Mouse (Mus musculus) heart, adult 18-20 months (tissue): ENCODE results near the gene Ankrd28. TPM values are rescaled to one million over a fixed set of nuclear protein-coding genes. Genes with fewer than 3 reads are reported as not detected.

Experiments used
- DNase-seq, 2 experiments: peaks; one replicate each; pipeline ENCODE4 v3.0.0; 2021 to 2022; ENCODE audit warnings: mixed read lengths in 1 of 2
- total RNA-seq, 2 experiments: library from RNA; stranded (reverse); gene quantifications; 2 replicates each; pipeline ENCODE4 v1.2.3; 2021

The Ankrd28 gene
- total RNA-seq, 2 experiments from 2014 or later, result 26.1 to 32.4 TPM

DNA sequence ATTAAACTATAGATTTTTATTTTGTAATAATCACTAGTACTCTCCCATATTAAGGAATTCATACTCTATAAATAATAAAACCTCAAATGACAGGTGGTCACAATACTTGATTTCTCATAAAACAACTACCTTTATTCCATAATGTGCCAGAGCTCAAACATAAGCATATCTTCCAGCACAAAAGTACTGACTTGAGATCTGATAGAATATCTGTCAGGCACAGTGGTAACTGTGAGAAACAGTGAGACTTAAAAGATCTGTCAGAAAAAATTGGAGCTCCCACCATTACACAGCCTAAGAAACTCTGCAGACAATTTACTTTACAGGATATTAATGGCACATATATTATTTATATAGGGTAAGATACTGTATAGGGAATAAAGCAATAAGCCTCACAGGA lies 114.8 kb downstream of the Ankrd28 start:
- DNase-seq, result no peak

- no peak for DNase-seq
Observed at GRCm38 (mm10) chr14:31709343-31709742, 121.1 kb downstream of the Ankrd28 start.

GRCm38 (mm10) chr14:31700376-31700775 lies 130.1 kb downstream of the Ankrd28 start:
- no peak for DNase-seq

DNA sequence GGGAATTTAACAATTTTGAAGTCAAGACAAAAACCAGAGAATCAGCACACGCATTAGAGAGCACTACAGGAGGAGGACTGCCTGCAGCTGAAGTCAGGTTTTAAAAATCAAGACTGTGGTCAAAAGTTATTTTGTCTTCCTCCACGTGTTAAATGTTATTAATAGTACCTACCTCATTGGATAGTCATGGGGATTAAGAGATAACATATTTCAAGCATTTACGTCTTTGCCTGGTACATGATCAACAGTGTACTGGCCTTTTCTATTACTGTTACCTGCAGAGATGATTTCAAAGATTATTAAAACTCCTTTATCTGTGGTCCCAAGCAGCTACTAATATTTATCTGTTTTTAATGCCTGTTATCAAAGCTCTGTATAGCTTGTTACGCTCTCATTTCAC lies 132.7 kb downstream of the Ankrd28 start:
- no peak for DNase-seq

DNA sequence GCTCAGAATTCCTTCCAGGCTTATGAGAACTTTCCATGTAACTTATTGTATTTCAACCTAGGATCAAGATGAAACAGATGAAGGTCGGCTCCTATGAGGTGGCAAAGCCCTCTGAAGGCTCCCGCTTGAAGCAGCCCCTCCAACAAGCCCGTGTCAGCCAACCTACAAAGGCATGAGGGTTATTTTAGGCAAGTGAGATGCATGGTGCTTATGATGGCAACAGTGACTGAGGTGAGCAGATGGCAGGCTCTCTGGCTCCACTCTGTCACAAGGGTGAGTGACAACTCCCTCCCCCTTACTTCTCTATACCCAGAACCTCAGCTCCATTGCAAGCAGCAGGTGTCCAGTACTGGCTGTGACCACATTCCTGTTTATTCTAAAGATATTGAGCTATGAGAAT lies 133.1 kb downstream of the Ankrd28 start:
- DNase-seq, result peak; percentile 19 to 32

- DNase-seq, result no peak
Observed at GRCm38 (mm10) chr14:31696985-31697303, 133.5 kb downstream of the Ankrd28 start.

- no peak for DNase-seq
Observed at GRCm38 (mm10) chr14:31696206-31696984, 134.1 kb downstream of the Ankrd28 start.

DNA sequence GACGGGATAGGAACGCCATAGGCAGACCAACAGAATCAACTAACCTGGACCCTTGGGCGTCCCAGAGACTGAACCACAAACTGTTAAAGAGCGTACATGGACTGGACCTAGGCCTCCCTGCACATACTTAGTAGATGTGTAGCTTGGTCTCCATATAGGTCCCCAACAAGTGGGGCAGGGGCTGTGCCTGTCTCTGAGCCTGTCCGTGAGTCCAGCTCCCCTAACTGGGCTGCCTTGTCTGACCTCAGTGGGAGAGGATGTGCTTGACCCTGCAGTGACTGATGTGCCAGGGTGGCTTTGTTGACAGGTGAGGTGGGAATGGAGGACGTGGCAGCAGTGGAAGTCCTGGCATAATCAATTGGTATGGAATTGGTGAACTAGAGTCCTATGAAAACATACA lies 137.9 kb downstream of the Ankrd28 start:
- no peak for DNase-seq

DNA sequence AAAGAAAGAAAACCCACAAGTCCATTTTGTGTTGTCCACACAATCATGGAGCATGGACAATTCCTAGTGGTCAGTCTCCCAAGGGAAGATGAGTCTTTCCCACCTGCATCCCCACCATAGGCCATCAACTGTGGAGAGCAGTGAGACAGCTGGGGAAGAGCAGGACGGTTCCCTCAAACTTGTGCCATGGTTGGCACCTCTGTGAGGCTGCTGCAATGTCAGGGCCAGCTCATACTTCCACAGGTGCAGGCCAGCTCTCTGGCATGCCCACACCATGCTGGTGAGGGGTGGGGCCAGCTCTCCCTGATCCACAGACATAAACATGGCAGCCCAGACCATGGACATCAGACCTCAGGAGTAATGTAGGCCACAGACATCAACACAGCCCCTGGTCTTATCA lies 144.2 kb downstream of the Ankrd28 start:
- DNase-seq, result no peak

GRCm38 (mm10) chr14:31685680-31686079 lies 144.8 kb downstream of the Ankrd28 start:
- DNase-seq, result no peak

- no peak for DNase-seq
Observed at GRCm38 (mm10) chr14:31684343-31685040, 146.0 kb downstream of the Ankrd28 start.

DNA sequence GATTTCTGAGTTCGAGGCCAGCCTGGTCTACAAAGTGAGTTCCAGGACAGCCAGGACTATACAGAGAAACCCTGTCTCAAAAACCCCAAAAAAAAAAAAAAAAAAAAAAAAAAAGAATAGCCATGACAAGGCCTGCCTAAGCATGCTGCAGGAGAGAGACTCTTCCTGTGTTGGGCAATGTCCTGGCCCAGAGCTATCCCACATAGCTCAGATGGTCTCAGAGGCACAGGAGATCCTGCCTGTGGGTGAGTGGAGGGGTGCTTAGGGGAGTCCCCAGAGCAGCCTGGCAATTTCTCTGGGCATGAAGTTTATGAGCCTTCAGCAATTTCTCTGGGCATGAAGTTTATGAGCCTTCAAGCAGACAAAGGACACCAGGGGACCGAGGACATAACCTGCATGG lies 146.8 kb downstream of the Ankrd28 start:
- no peak for DNase-seq

GRCm38 (mm10) chr14:31681931-31682555 lies 148.4 kb downstream of the Ankrd28 start:
- no peak for DNase-seq

DNA sequence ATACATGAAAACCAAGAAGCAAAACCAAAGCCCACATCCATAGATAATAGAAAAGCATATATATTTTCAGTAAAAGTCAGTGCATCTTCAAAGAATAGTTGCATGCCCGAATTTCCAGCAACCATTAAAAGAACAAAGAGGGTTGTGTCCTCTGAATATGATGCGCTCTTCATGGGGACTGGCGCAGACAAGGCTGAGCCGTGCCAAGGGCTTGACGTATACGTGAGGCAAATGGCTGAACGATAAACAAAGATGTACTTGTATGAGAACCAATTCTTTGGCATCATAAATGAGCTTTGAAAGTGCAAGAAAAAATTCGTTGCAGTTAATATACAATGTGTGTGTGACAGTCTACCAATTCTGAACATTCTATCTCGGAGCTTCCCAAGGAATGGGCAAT lies 149.2 kb downstream of the Ankrd28 start:
- DNase-seq, result no peak

DNA sequence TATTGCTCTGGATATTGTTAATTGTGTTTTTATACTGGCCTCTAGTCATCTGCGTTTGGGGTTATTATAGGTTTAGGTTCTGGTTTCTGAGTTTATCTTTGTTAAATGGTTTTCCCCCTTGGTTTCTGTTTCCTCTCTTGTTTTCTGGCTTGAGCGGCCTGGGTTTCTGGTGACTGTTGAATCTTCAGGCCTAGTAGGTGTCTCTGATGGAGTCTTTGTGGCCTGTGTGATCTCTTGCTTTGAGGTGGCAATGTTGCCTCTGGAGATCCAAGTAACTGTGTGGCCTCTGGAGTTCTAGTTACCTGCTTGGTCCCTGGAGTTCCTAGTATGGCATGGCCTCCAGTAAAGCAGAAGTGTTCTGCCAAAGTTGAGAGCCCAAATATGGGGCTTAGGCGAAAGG lies 149.8 kb downstream of the Ankrd28 start:
- no peak for DNase-seq

GRCm38 (mm10) chr14:31671635-31672320 lies 158.7 kb downstream of the Ankrd28 start:
- DNase-seq, result no peak

DNA sequence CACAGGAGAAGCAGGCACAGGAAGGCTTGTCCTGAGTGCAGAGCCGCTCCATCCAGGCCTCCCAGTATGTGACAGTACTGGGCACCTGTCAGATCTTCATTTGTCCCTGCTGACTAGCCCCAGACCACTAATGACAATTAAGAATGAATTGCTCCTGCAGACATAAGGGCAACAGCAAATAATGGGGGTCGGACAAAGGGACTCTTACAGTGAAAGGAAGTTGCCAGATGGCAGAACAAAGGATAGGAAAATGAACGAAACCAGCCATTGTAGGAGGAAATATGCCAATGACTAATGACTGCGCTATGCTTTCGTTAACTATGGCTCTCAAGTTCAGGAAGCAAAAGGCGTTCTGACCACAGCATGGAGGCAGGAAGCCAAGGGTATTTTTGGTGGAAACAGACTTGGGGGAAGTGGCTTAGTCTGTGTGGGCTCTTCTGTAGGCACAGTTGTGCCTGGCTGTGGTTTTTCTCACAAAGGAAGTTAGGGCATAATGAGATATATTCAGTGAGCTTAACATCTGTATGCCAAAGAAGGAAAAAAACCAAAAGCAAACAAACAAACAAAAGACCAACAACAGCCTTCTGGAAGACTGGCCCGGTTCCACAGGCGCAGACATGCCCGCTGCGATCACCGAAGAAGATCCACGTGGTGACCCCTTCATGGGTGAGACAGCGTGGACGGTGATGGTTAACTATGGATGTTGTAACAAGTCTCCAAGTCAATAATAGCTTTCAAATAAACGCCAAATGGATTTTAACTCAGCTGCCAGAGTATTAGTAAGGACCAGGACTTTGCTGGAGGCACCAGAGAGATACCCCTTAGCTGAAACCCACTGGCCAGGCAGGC lies 160.6 kb downstream of the Ankrd28 start:
- DNase-seq, result peak; percentile 67 to 85

DNA sequence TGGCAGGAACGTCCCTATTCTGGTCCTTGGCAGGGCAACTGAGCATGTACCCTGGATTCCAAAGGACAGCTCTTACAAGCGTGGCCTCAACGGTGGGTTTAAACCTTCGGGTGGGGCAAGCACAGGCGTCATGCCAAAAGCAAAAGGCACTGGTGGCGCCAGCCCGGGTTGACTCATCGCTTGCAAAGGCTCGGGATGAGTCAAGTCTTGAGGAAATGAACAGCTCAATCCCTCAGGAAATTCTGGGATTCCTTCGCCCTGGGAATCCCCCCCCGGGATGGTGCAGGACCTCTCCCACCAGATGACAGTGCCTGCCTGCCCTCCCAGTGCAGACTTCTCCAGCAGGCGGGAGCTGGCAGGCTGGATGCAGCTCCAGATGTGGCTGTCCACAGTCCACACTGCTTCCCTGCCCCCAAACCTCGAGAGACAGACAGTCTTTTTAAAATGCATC lies 161.3 kb downstream of the Ankrd28 start:
- DNase-seq, result peak; percentile 85 to 87

DNA sequence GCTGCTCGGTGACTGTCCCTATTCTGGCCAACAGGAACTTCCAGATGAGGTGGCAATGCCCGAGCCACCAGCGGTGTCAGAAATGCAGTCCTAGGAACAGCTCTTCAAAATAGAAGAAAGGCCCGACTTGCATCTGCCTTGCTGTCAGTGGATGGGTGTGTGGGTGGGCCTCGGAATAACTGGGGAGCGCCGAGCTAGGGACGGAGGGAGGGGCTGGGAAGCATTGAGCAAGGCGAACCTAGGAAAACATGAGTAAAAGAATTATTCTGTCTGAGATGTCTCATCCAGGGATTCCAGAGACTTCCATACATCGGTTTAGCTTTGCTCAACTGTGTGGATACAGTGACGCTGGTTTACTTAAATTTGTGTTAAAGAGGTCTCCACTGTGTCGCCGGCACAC lies 162.1 kb downstream of the Ankrd28 start:
- DNase-seq, result no peak

- peak in 1 of 2 experiments; percentile 30 for DNase-seq
Observed at GRCm38 (mm10) chr14:31667741-31668140, 162.7 kb downstream of the Ankrd28 start.

DNA sequence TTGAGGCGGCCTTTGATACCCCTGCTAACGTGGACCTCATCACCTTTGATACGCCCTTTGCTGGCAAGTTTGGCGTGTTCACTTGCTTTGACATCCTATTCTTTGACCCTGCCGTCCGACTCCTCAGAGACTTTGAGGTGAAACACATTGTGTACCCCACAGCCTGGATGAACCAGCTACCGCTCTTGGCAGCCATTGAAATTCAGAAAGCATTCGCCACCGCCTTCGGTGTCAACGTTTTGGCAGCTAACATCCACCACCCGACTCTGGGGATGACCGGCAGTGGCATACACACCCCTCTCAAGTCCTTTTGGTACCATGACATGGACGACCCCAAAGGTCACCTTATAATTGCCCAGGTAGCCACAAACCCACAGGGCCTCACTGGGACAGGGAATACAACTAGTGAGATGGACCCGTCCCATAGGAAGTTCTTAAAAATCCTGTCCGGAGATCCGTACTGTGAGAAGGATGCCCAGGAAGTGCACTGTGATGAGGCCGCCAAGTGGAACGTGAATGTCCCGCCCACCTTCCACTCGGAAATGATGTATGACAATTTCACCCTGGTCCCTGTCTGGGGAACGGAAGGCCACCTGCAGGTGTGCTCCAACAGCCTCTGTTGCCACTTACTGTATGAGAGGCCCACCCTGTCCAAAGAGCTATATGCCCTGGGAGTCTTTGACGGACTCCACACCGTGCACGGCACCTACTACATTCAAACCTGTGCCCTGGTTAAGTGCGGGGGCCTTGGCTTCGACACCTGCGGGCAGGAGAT lies 163.3 kb downstream of the Ankrd28 start:
- DNase-seq, result no peak
